Mouse (Mus musculus) limb, embryonic 11.5 days (tissue): ENCODE data around the gene Ugp2. TPM values are rescaled to one million over a fixed set of nuclear protein-coding genes. Genes with fewer than 3 reads are reported as not detected.
"Not testable (repeated sequence)": the region's sequence is repeated elsewhere in the genome, so short reads cannot be mapped to it uniquely, and the experiment has no call there.

Experiments
- ATAC-seq: fragments of 200-750 bp; cut with Nextera tagmentation; 2 replicates; pipeline ENCODE4 v1.8.0; 2017; ENCODE audit warnings: low read depth; ENCODE audit not compliant: insufficient number of reproducible peaks, low FRiP score, low TSS enrichment
- DNase-seq: peaks from one replicate; pipeline ENCODE4 v3.0.0-alpha.2; 2015; ENCODE audit warnings: low spot score
- H3K27ac ChIP-seq: fragments of 300-500 bp; sonication (generic); replicated peaks from 2 replicates; pipeline ENCODE4 v1.5.1; 2014; ENCODE audit warnings: low read depth, mild to moderate bottlenecking, low read length
- H3K27me3 ChIP-seq: fragments of 300-500 bp; sonication (generic); 2 replicates; pipeline ENCODE4 v1.6.1; 2014; ENCODE audit warnings: mild to moderate bottlenecking, low read length, mixed read lengths; ENCODE audit not compliant: control insufficient read depth, insufficient read depth
- H3K36me3 ChIP-seq: fragments of 300-500 bp; sonication (generic); 2 replicates; pipeline ENCODE4 v1.6.1; 2014; ENCODE audit warnings: mild to moderate bottlenecking, low read length, moderate library complexity, mixed read lengths; ENCODE audit not compliant: control insufficient read depth, insufficient read depth
- H3K4me1 ChIP-seq: fragments of 300-500 bp; sonication (generic); 2 replicates; pipeline ENCODE4 v1.6.1; 2014; ENCODE audit warnings: low read length, mixed read lengths; ENCODE audit not compliant: control insufficient read depth, insufficient read depth
- H3K4me2 ChIP-seq: fragments of 300-500 bp; sonication (generic); 2 replicates; pipeline ENCODE4 v1.6.1; 2014; ENCODE audit warnings: low read depth, mild to moderate bottlenecking, moderate library complexity; ENCODE audit not compliant: severe bottlenecking
- H3K4me3 ChIP-seq: fragments of 300-500 bp; sonication (generic); 2 replicates; pipeline ENCODE4 v1.5.1; 2014; ENCODE audit warnings: low read depth, low read length
- H3K9ac ChIP-seq: fragments of 300-500 bp; sonication (generic); 2 replicates; pipeline ENCODE4 v1.6.1; 2014; ENCODE audit warnings: mild to moderate bottlenecking, low read length
- H3K9me3 ChIP-seq: fragments of 300-500 bp; sonication (generic); 2 replicates; pipeline ENCODE4 v1.6.1; 2016; ENCODE audit warnings: low read length; ENCODE audit not compliant: control insufficient read depth
- WGBS: fragments of 180-500 bp; shearing (Covaris S2); extraction: QIAGEN DNeasy Blood & Tissue Kit; methylation state at CpG from one replicate; pipeline ENCODE4 v1.1.7; 2014; 5-methylcytosine and 5-hydroxymethylcytosine counted together
- microRNA counts: library from miRNA; unstranded; fragments of <30 nt; microRNA quantifications from one replicate; lab custom pipeline; 2016
- microRNA-seq: library from miRNA; unstranded; fragments of <30 nt; microRNA quantifications from one replicate; pipeline ENCODE4, GENCODE M21; 2016
- polyA plus RNA-seq: library from polyadenylated mRNA; unstranded; fragments of >200 nt; fragmentation: Nextera tagmentation; extraction: Ambion mirVana; gene quantifications from 2 replicates; pipeline ENCODE4 v1.2.1, GENCODE M21; 2014

Gene Ugp2
- polyA plus RNA-seq, 1 experiment from 2014 or later, result 69.3 TPM

GRCm38 (mm10) chr11:21295486-21295885 is 75.5 kb downstream of the Ugp2 start:
- H3K4me1 ChIP-seq, result no peaks in the 10 kb centered on the region
- no peak overlapping the region for H3K4me3 ChIP-seq
- H3K36me3 ChIP-seq, result peaks cover 2% of the 10 kb centered on the region; the same call in 1 of the 2 replicates
- DNase-seq (no peak), ATAC-seq (no peak)
- 90% methylated on average over 5 of the region's 5 CpGs for WGBS
- H3K9me3 ChIP-seq, result no peaks in the 10 kb centered on the region
- no peaks in the 10 kb centered on the region for H3K27me3 ChIP-seq
- H3K27ac ChIP-seq, result no peak overlapping the region
- no peak overlapping the region for H3K9ac ChIP-seq
- no peak overlapping the region for H3K4me2 ChIP-seq

- not testable (repeated sequence) for H3K4me3 ChIP-seq, DNase-seq, H3K27ac ChIP-seq, H3K4me1 ChIP-seq, H3K27me3 ChIP-seq, H3K36me3 ChIP-seq, H3K4me2 ChIP-seq, H3K9ac ChIP-seq, H3K9me3 ChIP-seq, ATAC-seq
- WGBS, result 98% methylated on average over 2 of the region's 2 CpGs
Measured at GRCm38 (mm10) chr11:21288153-21288552, 82.8 kb downstream of the Ugp2 start.

GRCm38 (mm10) chr11:21286391-21286790 is 84.6 kb downstream of the Ugp2 start:
- H3K4me1 ChIP-seq, result no peaks in the 10 kb centered on the region
- no peak overlapping the region for H3K9ac ChIP-seq
- no peak overlapping the region for H3K4me2 ChIP-seq
- ATAC-seq (no peak), DNase-seq (no peak)
- H3K9me3 ChIP-seq, result no peaks in the 10 kb centered on the region
- H3K27ac ChIP-seq, result no peak overlapping the region
- H3K36me3 ChIP-seq, result 0 out of 2 replicates have a peak, but pooled peaks cover 2% of the 10 kb centered on the region
- whole genome bisulfite sequencing, result 92% methylated on average over 3 of the region's 3 CpGs
- H3K27me3 ChIP-seq, result no peaks in the 10 kb centered on the region
- H3K4me3 ChIP-seq, result no peak overlapping the region

- H3K9me3 ChIP-seq, result no peaks in the 10 kb centered on the region
- H3K9ac ChIP-seq, result no peak overlapping the region
- H3K27ac ChIP-seq, result no peak overlapping the region
- H3K36me3 ChIP-seq, result no peaks in the 10 kb centered on the region
- no peaks in the 10 kb centered on the region for H3K27me3 ChIP-seq
- no peak overlapping the region for H3K4me3 ChIP-seq
- WGBS, result 90% methylated on average over 2 of the region's 2 CpGs
- ATAC-seq, result no peak
- no peak overlapping the region for H3K4me2 ChIP-seq
- no peak for DNase-seq
- H3K4me1 ChIP-seq, result no peaks in the 10 kb centered on the region
Measured at GRCm38 (mm10) chr11:21276151-21276550, 94.8 kb downstream of the Ugp2 start.

MicroRNAs within 50 kb of the gene (microRNA counts, 519-probe panel; counts per million panel counts)
- microRNA mmu-miR-1933-3p (lab: Ali Mortazavi, UCI) (not detected), microRNA mmu-miR-1933-5p (lab: Ali Mortazavi, UCI) (not detected)

Small RNAs within 50 kb of the gene (microRNA-seq; reads per million reads assigned to microRNA genes)
- not detected for gene Mir1933

Other genes with a start within 250 kb of the Ugp2 start
- 14.9 and 17.6 TPM in 2 replicates for gene Vps54, start 131.9 kb downstream of the Ugp2 start, polyA plus RNA-seq
- gene Wdpcp, start 201.0 kb upstream of the Ugp2 start, polyA plus RNA-seq, result 7.5 and 10.2 TPM in 2 replicates
- gene Mdh1, start 201.2 kb upstream of the Ugp2 start, polyA plus RNA-seq, result 415 and 427 TPM in 2 replicates